Mouse (Mus musculus) midbrain, embryonic 12.5 days (tissue): Measurements from ENCODE around the gene Ankrd55. TPM values are rescaled to one million over a fixed set of nuclear protein-coding genes. Genes with fewer than 3 reads are reported as not detected.

ENCODE experiments used
- ATAC-seq: fragments of 200-750 bp; cut with Nextera tagmentation; 2 replicates; pipeline ENCODE4 v1.8.0; 2017; ENCODE audit warnings: low read depth, moderate TSS enrichment, moderate library complexity; ENCODE audit not compliant: low FRiP score
- H3K27ac ChIP-seq: fragments of 300-500 bp; sonication (generic); replicated peaks from 2 replicates; pipeline ENCODE4 v1.5.1; 2016; ENCODE audit warnings: mild to moderate bottlenecking
- H3K27me3 ChIP-seq: fragments of 300-500 bp; sonication (generic); 2 replicates; pipeline ENCODE4 v1.6.1; 2016; ENCODE audit warnings: mild to moderate bottlenecking
- H3K36me3 ChIP-seq: fragments of 300-500 bp; sonication (generic); 2 replicates; pipeline ENCODE4 v1.6.1; 2016
- H3K4me1 ChIP-seq: fragments of 300-500 bp; sonication (generic); 2 replicates; pipeline ENCODE4 v1.6.1; 2016
- H3K4me2 ChIP-seq: fragments of 300-500 bp; sonication (generic); replicated peaks from 2 replicates; pipeline ENCODE4 v1.6.1; 2016; ENCODE audit warnings: mild to moderate bottlenecking, moderate library complexity
- H3K4me3 ChIP-seq: fragments of 300-500 bp; sonication (generic); 2 replicates; pipeline ENCODE4 v1.5.1; 2016; ENCODE audit warnings: mild to moderate bottlenecking
- H3K9ac ChIP-seq: fragments of 300-500 bp; sonication (generic); replicated peaks from 2 replicates; pipeline ENCODE4 v1.6.1; 2016; ENCODE audit warnings: mild to moderate bottlenecking, moderate library complexity
- H3K9me3 ChIP-seq: fragments of 300-500 bp; sonication (generic); 2 replicates; pipeline ENCODE4 v1.6.1; 2016; ENCODE audit warnings: mild to moderate bottlenecking
- WGBS: fragments of 180-500 bp; shearing (Covaris S2); methylation state at CpG from one replicate; pipeline ENCODE4 v1.1.7; 2016; 5-methylcytosine and 5-hydroxymethylcytosine counted together
- polyA plus RNA-seq: library from polyadenylated mRNA; unstranded; fragments of >200 nt; fragmentation: Nextera tagmentation; extraction: Ambion mirVana; gene quantifications from 2 replicates; pipeline ENCODE4 v1.2.1, GENCODE M21; 2016

Ankrd55 gene
- polyA plus RNA-seq, 1 experiment from 2014 or later: 3.3 TPM

DNA sequence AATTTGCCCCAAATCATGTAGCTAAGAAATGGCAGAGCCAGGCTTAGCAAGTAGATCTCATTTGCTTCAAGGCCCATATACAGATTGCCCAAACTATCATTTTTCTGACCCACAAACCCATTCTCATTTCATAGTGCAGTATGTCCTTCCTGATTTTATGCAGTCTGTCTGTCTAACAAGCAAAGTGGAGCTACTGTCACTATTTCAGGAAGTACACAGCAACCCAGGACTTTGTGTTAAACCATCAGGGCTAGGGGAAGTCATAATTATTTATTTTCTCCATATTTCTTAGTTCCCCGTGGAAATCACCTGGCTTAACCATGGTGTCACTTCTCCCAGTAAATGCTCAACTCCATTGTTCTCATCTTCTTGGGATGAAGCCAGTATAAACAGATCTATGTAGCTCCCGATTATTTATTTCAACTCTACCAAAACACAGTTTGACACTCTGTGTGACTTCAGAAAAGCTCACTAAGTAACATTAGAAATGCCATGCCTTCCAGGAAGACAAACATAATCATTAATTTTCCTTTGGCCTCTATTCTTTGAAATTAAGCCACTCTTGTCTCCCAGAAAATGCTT, 98.3 kb downstream of the Ankrd55 start:
- no peaks in the 10 kb centered on the region for H3K9me3 ChIP-seq
- H3K4me1 ChIP-seq: no peaks in the 10 kb centered on the region
- H3K9ac ChIP-seq: no peak overlapping the region
- no peak overlapping the region for H3K4me2 ChIP-seq
- H3K27me3 ChIP-seq: no peaks in the 10 kb centered on the region
- H3K4me3 ChIP-seq: no peak overlapping the region
- no peak for ATAC-seq
- no peak overlapping the region for H3K27ac ChIP-seq
- 85% methylated on average over 2 of the region's 2 CpGs for WGBS
- no peaks in the 10 kb centered on the region for H3K36me3 ChIP-seq

DNA sequence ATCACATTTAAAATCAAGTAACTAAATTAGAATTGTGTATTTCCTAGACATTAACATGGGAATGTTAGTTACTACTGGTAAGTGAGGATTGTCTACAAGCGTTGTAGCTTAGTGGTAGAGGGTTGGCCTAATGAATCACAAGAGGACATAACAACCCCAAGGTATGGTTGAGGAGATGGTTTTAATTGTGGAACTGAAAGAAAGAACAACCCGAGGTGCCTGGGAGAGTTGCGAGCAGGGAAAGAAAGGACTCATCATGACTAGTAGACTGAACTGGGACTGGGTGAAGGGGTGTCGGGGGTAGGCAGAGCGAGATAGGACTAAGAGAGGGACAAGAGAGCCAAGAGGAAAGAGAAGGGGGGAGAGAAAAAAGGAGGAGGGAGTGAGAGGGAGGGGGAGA, 99.0 kb downstream of the Ankrd55 start:
- no peaks in the 10 kb centered on the region for H3K36me3 ChIP-seq
- H3K4me1 ChIP-seq: no peaks in the 10 kb centered on the region
- no peak overlapping the region for H3K4me3 ChIP-seq
- no peaks in the 10 kb centered on the region for H3K9me3 ChIP-seq
- H3K27me3 ChIP-seq: no peaks in the 10 kb centered on the region
- H3K9ac ChIP-seq: no peak overlapping the region
- H3K4me2 ChIP-seq: no peak overlapping the region
- WGBS: 92% methylated on average over 5 of the region's 5 CpGs
- no peak overlapping the region for H3K27ac ChIP-seq
- ATAC-seq: no peak

DNA sequence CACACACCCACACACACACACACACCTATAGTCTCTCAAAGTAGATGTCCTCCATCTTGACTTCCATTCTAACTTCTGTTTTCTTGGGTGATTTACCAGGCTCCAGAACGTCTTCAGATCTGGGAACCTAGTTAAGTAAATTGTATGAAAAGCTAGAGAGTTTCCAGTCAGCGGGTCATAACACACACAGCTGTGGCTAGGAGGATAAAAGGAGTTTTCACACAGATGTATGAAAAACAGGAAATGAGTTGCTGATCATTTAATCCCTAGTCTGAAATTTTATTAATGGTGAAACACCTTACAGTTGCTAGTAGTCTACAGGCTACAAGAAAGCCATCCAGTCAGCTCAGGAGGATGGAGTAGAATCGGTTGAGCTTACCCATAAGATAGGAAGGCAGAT, 99.9 kb downstream of the Ankrd55 start:
- Histone ChIP-seq H3K9ac (no peak overlapping the region), H3K27me3 (no peaks in the 10 kb centered on the region), H3K4me3 (no peak overlapping the region), H3K4me1 (no peaks in the 10 kb centered on the region), H3K36me3 (no peaks in the 10 kb centered on the region), H3K4me2 (no peak overlapping the region), H3K27ac (no peak overlapping the region), H3K9me3 (no peaks in the 10 kb centered on the region)
- 90% methylated on average over 3 of the region's 3 CpGs for WGBS
- ATAC-seq: no peak

DNA sequence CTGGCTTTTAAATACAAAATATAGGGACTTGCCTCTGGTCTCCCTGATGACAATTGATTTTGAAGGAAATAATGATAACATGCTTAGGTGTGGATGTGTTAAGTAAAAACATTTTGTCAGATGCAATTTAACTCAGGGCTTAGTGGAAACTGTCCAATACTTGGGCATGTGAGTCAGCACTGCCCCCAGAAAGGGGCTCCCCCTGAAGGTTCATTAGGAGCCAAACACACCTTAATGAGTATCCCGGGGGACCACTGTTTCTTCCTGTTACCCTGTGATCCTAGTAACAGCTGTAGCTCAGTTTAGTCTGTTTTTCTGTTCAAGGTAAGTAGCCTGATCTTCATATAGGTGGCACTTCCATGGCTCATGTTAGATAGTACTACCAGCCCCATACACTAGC, 102.0 kb downstream of the Ankrd55 start:
- H3K9me3 ChIP-seq: no peaks in the 10 kb centered on the region
- H3K36me3 ChIP-seq: no peaks in the 10 kb centered on the region
- H3K9ac ChIP-seq: no peak overlapping the region
- ATAC-seq: no peak
- 93% methylated on average over 1 of the region's 1 CpGs for WGBS
- no peaks in the 10 kb centered on the region for H3K27me3 ChIP-seq
- no peak overlapping the region for H3K4me3 ChIP-seq
- no peaks in the 10 kb centered on the region for H3K4me1 ChIP-seq
- H3K27ac ChIP-seq: no peak overlapping the region
- no peak overlapping the region for H3K4me2 ChIP-seq

DNA sequence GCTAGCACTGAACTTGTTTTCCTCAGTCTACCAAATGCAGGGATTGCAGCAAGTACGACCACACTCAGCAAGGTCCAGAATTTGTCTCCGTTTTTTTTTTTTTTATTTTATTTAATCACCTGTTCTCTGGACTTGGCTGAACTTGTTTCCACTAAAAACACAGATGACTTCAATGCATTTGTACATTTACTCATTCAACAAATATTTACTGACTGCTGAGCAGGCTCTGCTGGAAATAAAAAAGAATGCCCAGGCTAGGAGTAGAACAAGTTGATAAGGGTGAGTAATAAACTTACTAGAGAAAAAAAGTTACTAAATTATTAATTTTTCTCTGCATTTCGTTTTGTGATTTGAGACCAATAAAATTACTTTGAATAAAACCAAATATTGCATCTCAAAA, 103.1 kb downstream of the Ankrd55 start:
- WGBS: 87% methylated on average over 3 of the region's 3 CpGs
- no peaks in the 10 kb centered on the region for H3K9me3 ChIP-seq
- H3K9ac ChIP-seq: no peak overlapping the region
- no peaks in the 10 kb centered on the region for H3K36me3 ChIP-seq
- ATAC-seq: no peak
- no peak overlapping the region for H3K27ac ChIP-seq
- H3K4me3 ChIP-seq: no peak overlapping the region
- no peak overlapping the region for H3K4me2 ChIP-seq
- H3K27me3 ChIP-seq: no peaks in the 10 kb centered on the region
- H3K4me1 ChIP-seq: no peaks in the 10 kb centered on the region

DNA sequence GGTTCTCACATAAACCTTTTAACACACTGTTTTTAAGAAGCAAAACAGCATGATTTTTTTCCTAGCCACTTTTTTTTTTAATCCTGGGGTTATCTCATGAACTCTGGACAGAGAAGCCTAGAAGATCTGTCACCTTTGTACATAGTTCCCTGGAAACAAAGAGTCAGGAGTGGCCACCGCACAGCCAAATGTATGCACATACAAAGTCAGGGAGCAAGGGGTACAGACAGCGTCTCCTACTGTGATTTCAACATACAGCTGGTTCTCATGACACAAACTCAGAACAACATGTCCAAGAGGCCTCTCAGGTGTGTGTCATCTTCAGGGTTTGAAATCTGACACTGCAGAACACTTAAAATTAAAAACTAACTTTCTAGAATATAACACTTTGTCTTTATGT, 105.1 kb downstream of the Ankrd55 start:
- H3K9me3 ChIP-seq: no peaks in the 10 kb centered on the region
- no peak overlapping the region for H3K4me3 ChIP-seq
- WGBS: 82% methylated on average over 2 of the region's 2 CpGs
- no peaks in the 10 kb centered on the region for H3K36me3 ChIP-seq
- no peaks in the 10 kb centered on the region for H3K4me1 ChIP-seq
- H3K27me3 ChIP-seq: no peaks in the 10 kb centered on the region
- H3K4me2 ChIP-seq: no peak overlapping the region
- no peak overlapping the region for H3K27ac ChIP-seq
- H3K9ac ChIP-seq: no peak overlapping the region
- ATAC-seq: no peak

DNA sequence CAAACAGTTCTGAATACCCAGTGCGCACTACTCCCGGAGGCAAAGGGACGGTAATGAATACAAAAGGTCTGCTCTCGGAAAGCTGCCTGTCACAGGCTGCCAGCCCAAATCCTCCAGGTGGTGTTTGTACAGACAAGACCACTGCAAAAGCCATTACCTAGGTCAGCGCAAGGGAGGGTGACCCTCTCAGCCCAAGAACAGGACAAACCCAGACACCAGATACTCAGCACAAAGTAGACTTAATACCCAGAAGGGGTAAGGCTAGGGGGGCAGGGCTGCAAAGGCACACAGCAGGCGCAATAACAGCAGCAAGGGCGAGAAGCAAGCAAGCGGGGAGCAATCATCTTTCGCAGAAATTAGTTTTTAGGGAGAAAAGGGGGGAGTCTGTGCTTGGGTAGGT, 106.0 kb downstream of the Ankrd55 start:
- H3K4me1 ChIP-seq: no peaks in the 10 kb centered on the region
- no peak overlapping the region for H3K9ac ChIP-seq
- H3K36me3 ChIP-seq: no peaks in the 10 kb centered on the region
- no peaks in the 10 kb centered on the region for H3K9me3 ChIP-seq
- 80% methylated on average over 9 of the region's 9 CpGs for WGBS
- H3K4me2 ChIP-seq: no peak overlapping the region
- no peak overlapping the region for H3K27ac ChIP-seq
- no peak for ATAC-seq
- H3K27me3 ChIP-seq: no peaks in the 10 kb centered on the region
- H3K4me3 ChIP-seq: no peak overlapping the region

DNA sequence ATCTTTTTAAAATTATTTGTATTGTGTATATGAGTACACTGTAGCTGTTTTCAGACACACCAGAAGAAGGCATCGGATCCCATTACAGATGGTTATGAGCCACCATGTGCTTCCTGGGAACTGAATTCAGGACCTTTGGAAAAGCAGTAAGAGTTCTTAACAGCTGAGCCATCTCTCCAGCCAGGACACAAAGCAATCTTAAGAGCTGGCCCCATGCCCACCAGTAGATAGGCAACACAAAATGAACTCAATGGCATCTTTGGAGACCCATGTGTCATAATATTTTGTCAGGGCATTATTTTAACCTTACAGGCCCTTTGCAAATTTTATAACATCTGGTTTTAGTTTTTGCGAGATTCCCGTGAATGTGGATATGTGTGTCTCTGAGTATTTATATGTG, 116.5 kb downstream of the Ankrd55 start:
- no peaks in the 10 kb centered on the region for H3K27me3 ChIP-seq
- no peaks in the 10 kb centered on the region for H3K4me1 ChIP-seq
- no peak for ATAC-seq
- no peaks in the 10 kb centered on the region for H3K9me3 ChIP-seq
- no peaks in the 10 kb centered on the region for H3K36me3 ChIP-seq
- H3K4me3 ChIP-seq: no peak overlapping the region
- no peak overlapping the region for H3K9ac ChIP-seq
- WGBS: 83% methylated on average over 3 of the region's 3 CpGs
- no peak overlapping the region for H3K27ac ChIP-seq
- no peak overlapping the region for H3K4me2 ChIP-seq

DNA sequence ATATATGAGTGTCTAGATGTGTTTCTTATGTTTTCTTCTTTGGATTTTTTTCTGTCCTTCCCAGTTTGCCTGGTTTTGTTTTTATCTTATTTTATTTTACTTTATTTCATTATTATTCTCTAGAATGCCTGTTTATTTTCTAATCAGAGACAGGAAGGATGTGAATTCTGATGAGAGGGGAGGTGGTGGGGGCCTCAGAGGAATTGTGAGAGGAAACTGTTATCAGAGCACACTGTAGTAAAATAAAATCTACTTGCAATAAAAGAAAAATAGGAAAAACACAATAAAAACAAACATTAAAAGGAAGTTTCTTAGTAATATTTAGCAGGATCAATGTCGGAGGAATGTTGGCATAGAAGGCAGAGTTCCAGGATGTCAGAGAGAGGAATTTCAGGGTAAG, 116.9 kb downstream of the Ankrd55 start:
- Histone ChIP-seq H3K27ac (no peak overlapping the region), H3K4me1 (no peaks in the 10 kb centered on the region), H3K4me3 (no peak overlapping the region), H3K27me3 (no peaks in the 10 kb centered on the region), H3K9me3 (no peaks in the 10 kb centered on the region), H3K9ac (no peak overlapping the region), H3K4me2 (no peak overlapping the region), H3K36me3 (no peaks in the 10 kb centered on the region)
- WGBS: 69% methylated on average over 1 of the region's 1 CpGs
- ATAC-seq: no peak

DNA sequence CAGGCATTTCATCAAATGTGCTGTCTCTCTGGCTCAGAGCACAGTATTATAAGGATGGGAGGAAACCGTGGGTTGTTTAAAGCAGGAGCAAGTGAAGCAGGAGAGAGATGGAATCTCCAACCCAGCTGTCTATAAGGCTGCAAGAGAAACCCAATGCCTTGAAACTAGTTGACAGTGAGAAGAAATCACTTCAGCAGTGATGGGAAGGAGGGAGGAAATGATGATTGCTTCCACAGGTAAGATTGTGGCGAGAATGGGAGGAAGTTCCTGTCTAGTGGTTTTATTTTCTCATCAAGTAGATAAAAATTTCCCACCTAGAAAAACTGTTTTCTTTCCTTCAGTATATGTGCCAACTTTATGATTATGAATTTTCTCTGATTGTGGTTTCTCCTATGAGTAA, 118.4 kb downstream of the Ankrd55 start:
- Histone ChIP-seq H3K36me3 (no peaks in the 10 kb centered on the region), H3K4me1 (no peaks in the 10 kb centered on the region), H3K4me3 (no peak overlapping the region), H3K27ac (no peak overlapping the region), H3K4me2 (no peak overlapping the region), H3K9ac (no peak overlapping the region), H3K27me3 (no peaks in the 10 kb centered on the region), H3K9me3 (no peaks in the 10 kb centered on the region)
- no peak for ATAC-seq
- WGBS: 88% methylated on average over 2 of the region's 2 CpGs

DNA sequence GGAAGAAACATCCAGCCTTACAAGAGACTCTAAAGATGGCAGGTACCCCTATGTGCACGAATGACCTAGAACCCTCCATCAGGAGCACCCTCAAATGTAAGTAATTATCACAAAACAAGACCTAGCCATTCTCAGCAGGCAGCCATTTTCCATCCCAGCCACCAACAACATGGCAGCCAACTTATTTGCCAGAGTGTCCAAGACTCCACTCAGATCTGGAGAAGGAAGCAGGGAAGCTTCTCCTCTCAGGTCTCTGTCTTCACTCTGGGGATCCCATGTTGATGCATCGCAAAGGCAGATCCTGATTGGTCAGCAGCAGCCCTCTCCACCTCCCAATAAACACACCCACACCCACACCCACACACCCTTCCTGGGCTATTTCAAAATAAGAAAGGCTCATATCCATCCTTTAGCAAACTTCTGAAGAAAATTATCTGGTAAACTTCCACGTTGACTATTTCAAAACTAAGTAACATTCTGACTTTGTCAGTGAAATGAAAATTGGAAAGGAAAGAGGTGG, 119.0 kb downstream of the Ankrd55 start:
- WGBS: 87% methylated on average over 3 of the region's 3 CpGs
- Histone ChIP-seq H3K9me3 (no peaks in the 10 kb centered on the region), H3K27me3 (no peaks in the 10 kb centered on the region), H3K4me3 (no peak overlapping the region), H3K9ac (no peak overlapping the region), H3K4me2 (no peak overlapping the region), H3K36me3 (no peaks in the 10 kb centered on the region), H3K4me1 (no peaks in the 10 kb centered on the region), H3K27ac (no peak overlapping the region)
- ATAC-seq: no peak

DNA sequence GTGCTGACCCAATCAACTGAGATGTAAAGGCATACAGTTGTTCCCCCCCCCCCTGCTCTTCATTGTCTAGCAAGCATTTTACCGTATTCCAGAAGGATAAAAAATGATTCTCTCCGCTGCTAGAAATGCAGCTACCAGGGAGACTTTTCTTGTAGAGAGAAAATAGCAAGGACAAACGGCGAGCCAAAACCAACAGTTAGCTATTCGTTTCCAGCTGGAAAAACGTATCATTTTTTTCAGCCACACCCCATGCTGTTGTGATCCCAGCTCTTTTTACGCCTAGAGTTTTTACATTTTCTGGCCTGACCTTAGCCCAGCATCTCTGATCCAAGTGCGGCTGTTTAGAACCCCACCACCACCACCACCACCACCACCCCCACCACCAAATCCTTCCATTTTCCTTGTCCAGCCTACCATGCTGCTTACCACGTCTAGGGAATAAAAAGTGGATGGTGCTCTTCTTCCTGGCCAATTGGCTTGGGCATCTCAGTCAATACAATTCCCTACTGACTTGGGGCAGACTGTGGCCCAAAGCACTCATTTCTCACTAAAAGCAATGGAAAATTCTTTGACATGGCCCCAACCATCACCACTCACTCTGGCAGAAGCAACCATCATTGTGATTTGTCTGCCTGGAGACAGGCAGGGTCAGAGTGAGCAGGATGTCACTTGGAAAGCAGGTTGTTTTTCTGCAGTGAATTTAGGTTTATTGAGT, 119.7 kb downstream of the Ankrd55 start:
- Histone ChIP-seq H3K4me1 (no peaks in the 10 kb centered on the region), H3K27me3 (no peaks in the 10 kb centered on the region), H3K27ac (no peak overlapping the region), H3K4me2 (no peak overlapping the region), H3K36me3 (no peaks in the 10 kb centered on the region), H3K9ac (no peak overlapping the region), H3K4me3 (no peak overlapping the region), H3K9me3 (no peaks in the 10 kb centered on the region)
- 87% methylated on average over 9 of the region's 9 CpGs for WGBS
- no peak for ATAC-seq

DNA sequence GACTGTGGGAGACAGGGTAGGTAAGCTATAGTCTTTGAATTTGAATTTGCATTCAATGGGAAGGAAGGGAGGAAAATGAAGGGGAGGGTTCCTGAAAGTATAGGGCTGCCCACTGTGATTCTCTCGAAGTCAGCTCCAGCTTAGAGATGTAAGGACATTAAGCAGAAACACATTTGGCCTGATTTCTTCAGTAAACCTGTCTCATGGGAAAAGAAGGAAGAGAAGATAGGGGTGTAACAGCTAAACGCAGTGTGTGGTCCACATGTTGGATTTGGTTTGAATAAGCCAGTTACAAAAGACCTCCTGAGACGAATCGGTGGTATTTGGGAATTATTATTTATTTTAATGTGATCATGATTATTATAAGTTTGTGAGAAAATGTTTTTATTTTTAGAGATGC, 120.5 kb downstream of the Ankrd55 start:
- no peak for ATAC-seq
- Histone ChIP-seq H3K27ac (no peak overlapping the region), H3K27me3 (no peaks in the 10 kb centered on the region), H3K9ac (no peak overlapping the region), H3K4me2 (no peak overlapping the region), H3K4me1 (no peaks in the 10 kb centered on the region), H3K36me3 (no peaks in the 10 kb centered on the region), H3K4me3 (no peak overlapping the region), H3K9me3 (no peaks in the 10 kb centered on the region)
- 75% methylated on average over 4 of the region's 4 CpGs for WGBS
